8 mouse cellular contexts compared by ENCODE assay signal in the genomic region with DNA sequence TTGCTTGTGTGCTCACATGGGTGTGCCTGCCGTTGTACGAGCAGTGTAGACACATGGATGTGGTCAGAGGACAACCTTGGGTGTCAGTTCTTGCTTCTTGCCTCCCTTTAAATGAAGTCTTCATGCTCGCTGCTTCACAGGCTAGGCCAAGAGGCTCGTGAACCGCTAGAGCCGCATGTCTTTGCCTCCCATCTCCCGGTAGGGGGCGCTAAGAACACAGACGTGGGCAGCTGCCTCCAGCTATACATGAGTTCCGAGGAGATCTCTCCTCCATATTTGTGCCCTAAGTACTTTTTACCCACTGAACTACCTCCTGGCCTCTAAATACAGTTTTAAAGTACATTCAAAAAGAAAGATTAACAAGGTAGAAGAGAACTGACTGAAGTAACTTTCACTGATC. TPM values are rescaled to one million over a fixed set of nuclear protein-coding genes. Genes with fewer than 3 reads are reported as not detected.
DNase-seq lines count a peak whose midpoint lies in the region; ATAC-seq lines count a peak whose summit lies in the region.

No protein-coding gene starts in this region.

- H3K9me3 ChIP-seq in midbrain, embryonic 10.5 days (replicated peaks): no peaks in the 10 kb centered on the region
- no peaks in the 10 kb centered on the region for H3K9me3 ChIP-seq in midbrain, embryonic 15.5 days
- no peaks in the 10 kb centered on the region for H3K9me3 ChIP-seq in intestine, embryonic 16.5 days (ENCODE audit: control insufficient read depth, low read length)

- H3K36me3 ChIP-seq in midbrain, embryonic 10.5 days: no peaks in the 10 kb centered on the region
- H3K36me3 ChIP-seq in midbrain, embryonic 15.5 days (replicated peaks): no peaks in the 10 kb centered on the region
- no peaks in the 10 kb centered on the region for H3K36me3 ChIP-seq in intestine, embryonic 16.5 days (ENCODE audit: control insufficient read depth, insufficient read depth, low read length)

- H3K4me3 ChIP-seq in midbrain, embryonic 10.5 days: no peak overlapping the region
- H3K4me3 ChIP-seq in midbrain, embryonic 15.5 days: no peak overlapping the region
- H3K4me3 ChIP-seq in intestine, embryonic 16.5 days (ENCODE audit: low read length): no peak overlapping the region

- peaks cover 41% of the 10 kb centered on the region for H3K27me3 ChIP-seq in midbrain, embryonic 10.5 days (ENCODE audit: low read depth, poor library complexity, severe bottlenecking)
- no peaks in the 10 kb centered on the region for H3K27me3 ChIP-seq in midbrain, embryonic 15.5 days (replicated peaks)
- no peaks in the 10 kb centered on the region for H3K27me3 ChIP-seq in intestine, embryonic 16.5 days (replicated peaks; ENCODE audit: control insufficient read depth, insufficient read depth, low read length)

- 9% methylated on average over 10 of the region's 10 CpGs for WGBS in midbrain, embryonic 10.5 days
- 12% methylated on average over 10 of the region's 10 CpGs for WGBS in midbrain, embryonic 15.5 days
- 11% methylated on average over 10 of the region's 10 CpGs for WGBS in intestine, embryonic 16.5 days

- ATAC-seq in midbrain, embryonic 15.5 days (replicated peaks): no peak; the same call in 1 of the 2 replicates
- ATAC-seq in intestine, embryonic 16.5 days: peak; percentile 88

- intact Hi-C loops in left cerebral cortex, postnatal 14 days (cut with DNase I): loop anchor here (1.0 kb wide), 1 partner anchor 236 kb away; no protein-coding TSS in a partner anchor

- peak; percentile 78 for DNase-seq in midbrain, embryonic 10.5 days (ENCODE audit: low spot score)
- DNase-seq in cerebellum, postnatal 4 days (ENCODE audit: low spot score in 2 of 2): peak; percentile 52 to 80
- peak; percentile 85 for DNase-seq in gastrocnemius, postnatal 10 days
- DNase-seq in left cerebral cortex, postnatal 14 days (ENCODE audit: low spot score in 2 of 2): peak; percentile 72 to 79
- peak; percentile 78 for DNase-seq in mesoderm, embryonic 11.5 days (ENCODE audit: low read depth, low spot score)
- peak; percentile 72 to 90 for DNase-seq in spleen, postnatal 10 days (ENCODE audit: low spot score in 2 of 2)

- H3K27ac ChIP-seq in midbrain, embryonic 10.5 days (replicated peaks): no peak overlapping the region
- no peak overlapping the region for H3K27ac ChIP-seq in midbrain, embryonic 15.5 days
- H3K27ac ChIP-seq in intestine, embryonic 16.5 days (ENCODE audit: low read length): no peak overlapping the region

- H3K4me1 ChIP-seq in midbrain, embryonic 10.5 days: no peaks in the 10 kb centered on the region
- no peaks in the 10 kb centered on the region for H3K4me1 ChIP-seq in midbrain, embryonic 15.5 days
- no peaks in the 10 kb centered on the region for H3K4me1 ChIP-seq in intestine, embryonic 16.5 days (ENCODE audit: control insufficient read depth, insufficient read depth, low read length)

- H3K9ac ChIP-seq in midbrain, embryonic 15.5 days: no peak overlapping the region
- H3K9ac ChIP-seq in intestine, embryonic 16.5 days (ENCODE audit: low read depth, low read length): no peak overlapping the region

- no peak overlapping the region for H3K4me2 ChIP-seq in midbrain, embryonic 15.5 days
- no peak overlapping the region for H3K4me2 ChIP-seq in intestine, embryonic 16.5 days (ENCODE audit: low read depth, low read length)

RNA-seq across cellular contexts. Expression of a gene that starts 16.7 kb away (rescaled TPM):
- polyA plus RNA-seq in midbrain, embryonic 10.5 days (2016; fragmentation: Nextera tagmentation; extraction: Ambion mirVana): 32.2 and 64.1 TPM in 2 replicates
- 5.4 and 5.8 TPM in 2 replicates for polyA plus RNA-seq in midbrain, embryonic 15.5 days (2015; fragmentation: Nextera tagmentation; extraction: Ambion mirVana)
- total RNA-seq in gastrocnemius, postnatal 10 days (2021): 1 to 10 TPM in 1 of 2 experiments, under 1 TPM in 1; 0.45 to 1.1 TPM
- polyA plus RNA-seq in intestine, embryonic 16.5 days (2015; fragmentation: Nextera tagmentation; extraction: Ambion mirVana): not detected in 2 replicates
- not detected for total RNA-seq in left cerebral cortex, postnatal 14 days (2021)
